Mouse (Mus musculus) erythroblast, adult 5-6 weeks (primary cell): ENCODE measurements around the gene Erf. TPM values are rescaled to one million over a fixed set of nuclear protein-coding genes. Genes with fewer than 3 reads are reported as not detected.
A peak's percentile ranks its signal among the peaks of the same experiment; 100 is the strongest.

ENCODE experiments used
- ATAC-seq: replicated peaks from 2 replicates; pipeline ENCODE4 v1.8.0; 2016; ENCODE audit warnings: moderate number of reproducible peaks, mild to moderate bottlenecking, moderate TSS enrichment, inconsistent platforms; ENCODE audit not compliant: poor library complexity, low FRiP score, severe bottlenecking
- total RNA-seq, 2 experiments: library from RNA; stranded (forward) in 1 of 2; stranded (reverse) in 1 of 2; fragments of 150-400 nt in 1 of 2; fragments of 200-764, 138-1000 nt in 1 of 2; gene quantifications; 2 replicates each; pipeline versions ENCODE4 v1.2.3 to v1.2.4; 2015 to 2017; ENCODE audit warnings: low replicate concordance in 2 of 2

Gene Erf
- total RNA-seq, 2 experiments from 2014 or later, result 2.6 to 3.3 TPM

DNA sequence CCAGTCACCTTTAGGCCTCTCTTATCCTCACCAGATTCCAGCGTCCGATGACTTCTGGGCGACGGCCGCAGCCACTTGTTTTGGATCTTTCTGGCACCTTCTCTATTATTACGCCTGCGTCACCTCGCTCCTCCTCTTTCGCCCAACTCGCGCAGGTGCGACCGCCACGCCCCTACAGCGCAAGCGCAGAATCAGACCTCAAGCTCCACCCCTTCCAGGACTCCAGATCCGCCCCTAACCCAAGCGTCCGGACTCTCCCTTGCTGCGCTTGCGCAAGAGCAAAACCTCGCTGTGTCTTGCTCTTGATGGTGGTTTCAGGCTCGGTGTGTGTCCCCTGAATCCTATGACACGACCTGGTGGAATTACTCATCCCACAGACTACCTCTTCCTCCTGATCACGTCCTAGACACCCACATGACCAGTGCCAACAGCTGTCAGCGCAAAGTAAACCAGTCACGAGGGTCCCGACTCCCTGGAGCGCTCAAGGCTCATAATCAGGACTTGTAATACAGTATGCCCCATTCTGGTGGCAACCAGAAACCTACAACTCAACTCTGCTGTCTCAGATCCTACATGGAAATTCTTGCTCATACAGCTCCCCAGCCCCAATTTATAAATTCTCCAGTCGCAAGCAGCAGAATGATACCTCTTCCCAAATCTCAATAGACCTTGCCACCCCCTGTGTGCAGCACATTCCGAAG lies 30.7 kb downstream of the Erf start:
- peak; percentile 67 for ATAC-seq

DNA sequence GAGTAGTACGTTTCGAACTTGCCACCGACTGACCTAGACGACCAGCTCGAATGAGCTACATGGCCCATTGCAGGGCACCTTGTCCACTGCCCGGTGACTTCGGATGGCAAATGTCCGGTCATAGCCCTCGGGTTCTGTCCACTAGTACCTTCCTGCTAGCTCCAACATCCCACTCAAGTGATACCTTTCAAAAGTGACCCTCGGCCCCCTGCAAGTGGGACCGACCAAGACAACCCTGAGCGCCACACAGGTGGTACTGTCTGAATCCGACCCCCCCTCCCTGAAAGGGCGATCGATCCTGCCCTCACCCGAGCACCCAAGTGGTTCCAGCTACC lies 31.2 kb downstream of the Erf start:
- no peak; the same call in 1 of the 2 replicates for ATAC-seq

- peak; percentile 38 for ATAC-seq
Measured at GRCm38 (mm10) chr7:25218705-25219415, 31.7 kb downstream of the Erf start.

DNA sequence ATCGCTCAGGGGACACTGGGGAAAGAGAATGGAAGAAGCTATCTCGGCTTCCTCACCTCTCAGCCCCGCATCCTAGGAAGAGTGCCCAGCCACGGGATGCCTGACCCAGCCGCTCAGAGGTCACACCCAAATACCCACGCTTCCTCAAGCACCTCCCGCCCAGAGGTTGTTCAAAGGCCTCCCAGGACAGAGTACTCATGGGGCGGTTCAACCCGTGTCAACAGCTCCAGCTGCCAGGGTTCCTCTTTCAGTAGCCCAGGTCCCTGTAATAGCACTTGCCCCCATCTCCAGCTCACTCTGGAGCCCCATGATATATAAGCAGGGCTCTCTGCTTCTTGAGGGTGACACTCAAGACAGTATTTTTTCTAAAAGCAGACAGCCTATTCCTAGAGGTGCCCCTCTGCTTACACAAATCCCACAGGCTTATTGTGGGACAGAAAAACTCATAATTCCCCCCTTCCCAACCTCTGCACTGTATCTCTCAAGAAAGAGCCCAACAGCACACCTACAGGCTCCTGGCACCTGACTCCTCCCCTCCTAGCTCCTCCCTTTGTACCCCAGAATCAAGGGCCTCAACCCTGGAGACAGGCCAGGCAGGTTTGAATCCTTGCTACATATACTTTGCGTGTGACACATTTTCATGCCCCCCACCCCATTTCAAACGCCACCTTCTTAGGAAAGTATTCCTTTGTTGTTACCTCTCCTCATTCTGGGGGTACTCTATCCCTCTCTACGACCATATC lies 32.7 kb downstream of the Erf start:
- ATAC-seq, result peak; percentile 36

DNA sequence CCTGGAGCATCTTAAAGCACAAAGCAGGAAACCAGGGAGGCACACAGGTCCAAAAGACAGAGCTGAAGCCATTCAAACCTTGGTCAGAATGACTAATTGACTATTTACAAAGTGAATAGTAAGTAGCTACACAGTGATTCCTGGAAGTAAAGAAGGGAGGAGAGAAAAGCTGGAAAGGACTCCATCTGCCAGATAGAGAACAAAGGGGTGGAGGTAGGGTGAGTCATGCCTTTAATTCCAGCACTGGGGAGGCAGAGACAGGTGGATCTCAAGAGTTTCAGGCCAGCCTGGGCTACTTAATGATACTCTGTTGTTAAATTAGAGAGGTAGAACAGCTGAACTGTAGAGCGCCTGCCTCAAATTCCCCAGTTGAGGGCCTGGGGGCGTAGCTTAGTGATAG lies 36.4 kb downstream of the Erf start:
- no peak for ATAC-seq

DNA sequence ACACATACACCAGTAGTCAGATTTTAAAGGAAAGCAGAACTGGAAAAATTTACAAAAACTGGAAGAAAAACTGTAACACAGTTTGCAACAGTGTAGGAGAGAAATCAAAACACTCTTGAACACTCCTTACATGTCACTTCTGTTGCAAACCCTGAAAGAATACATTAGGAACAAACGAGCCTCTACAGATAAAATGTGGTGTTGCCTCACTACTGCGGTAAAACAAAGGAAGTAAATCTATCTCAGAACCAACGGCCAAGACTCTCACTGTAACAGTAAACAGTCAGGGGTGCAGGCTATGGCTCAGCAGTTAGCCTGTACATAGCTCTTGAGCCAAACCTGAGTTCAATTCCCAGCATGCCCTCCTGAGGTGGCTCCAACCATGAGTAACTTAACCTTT lies 37.5 kb downstream of the Erf start:
- ATAC-seq, result no peak

DNA sequence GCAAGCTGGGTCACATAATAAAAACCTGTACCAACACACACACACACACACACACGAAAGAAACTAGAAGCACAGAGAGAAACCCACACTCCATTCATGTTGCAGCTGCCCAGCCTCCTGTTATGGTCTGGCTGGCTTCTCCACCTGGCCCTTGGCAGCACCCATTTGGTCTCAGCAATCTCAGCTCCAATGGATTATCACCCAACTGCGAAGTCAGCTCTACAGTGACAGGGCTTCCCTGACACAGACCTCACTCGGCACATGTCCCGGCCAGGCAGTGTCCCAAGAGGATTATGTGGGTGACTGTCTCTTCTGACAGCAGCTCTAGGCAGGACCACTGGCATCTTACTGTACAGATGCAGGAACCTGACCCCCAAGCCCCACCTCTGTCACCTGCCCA lies 40.1 kb downstream of the Erf start:
- ATAC-seq, result no peak

- ATAC-seq, result peak; percentile 84
Measured at GRCm38 (mm10) chr7:25209161-25209622, 41.4 kb downstream of the Erf start.

DNA sequence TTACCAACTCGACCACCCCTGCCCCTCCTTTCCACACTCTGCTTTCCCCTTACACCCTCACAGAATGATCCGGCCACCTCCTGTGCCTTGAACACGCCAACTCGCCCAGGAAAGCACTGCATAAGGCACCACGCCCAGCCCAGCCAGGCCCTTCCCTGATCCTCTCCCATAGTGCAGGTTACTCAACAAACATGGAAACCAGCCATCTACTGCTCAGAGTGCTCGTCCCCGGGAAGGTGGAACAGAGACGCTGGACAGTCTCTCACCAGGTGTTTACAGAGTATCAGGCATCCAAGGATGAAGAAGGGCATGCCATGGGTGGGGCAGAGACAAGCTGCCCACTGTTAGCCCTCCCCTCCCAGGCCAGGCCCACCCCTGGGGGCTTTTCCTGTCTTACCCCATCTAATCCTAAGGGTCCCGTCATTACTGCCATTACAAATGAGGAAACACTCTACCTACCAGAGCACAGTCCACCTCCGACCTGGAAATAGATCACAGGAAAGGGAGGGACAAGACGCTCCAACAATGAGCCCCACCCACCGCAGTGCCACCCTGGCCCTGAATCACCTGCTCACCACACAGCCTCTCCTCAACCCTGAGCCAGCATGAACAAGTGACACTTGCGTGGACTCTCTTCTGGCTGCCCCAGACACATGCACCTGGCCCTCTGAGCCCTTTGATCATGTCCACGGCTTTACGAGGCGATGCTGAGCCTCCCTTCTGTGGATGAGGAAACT lies 44.3 kb downstream of the Erf start:
- ATAC-seq, result no peak

DNA sequence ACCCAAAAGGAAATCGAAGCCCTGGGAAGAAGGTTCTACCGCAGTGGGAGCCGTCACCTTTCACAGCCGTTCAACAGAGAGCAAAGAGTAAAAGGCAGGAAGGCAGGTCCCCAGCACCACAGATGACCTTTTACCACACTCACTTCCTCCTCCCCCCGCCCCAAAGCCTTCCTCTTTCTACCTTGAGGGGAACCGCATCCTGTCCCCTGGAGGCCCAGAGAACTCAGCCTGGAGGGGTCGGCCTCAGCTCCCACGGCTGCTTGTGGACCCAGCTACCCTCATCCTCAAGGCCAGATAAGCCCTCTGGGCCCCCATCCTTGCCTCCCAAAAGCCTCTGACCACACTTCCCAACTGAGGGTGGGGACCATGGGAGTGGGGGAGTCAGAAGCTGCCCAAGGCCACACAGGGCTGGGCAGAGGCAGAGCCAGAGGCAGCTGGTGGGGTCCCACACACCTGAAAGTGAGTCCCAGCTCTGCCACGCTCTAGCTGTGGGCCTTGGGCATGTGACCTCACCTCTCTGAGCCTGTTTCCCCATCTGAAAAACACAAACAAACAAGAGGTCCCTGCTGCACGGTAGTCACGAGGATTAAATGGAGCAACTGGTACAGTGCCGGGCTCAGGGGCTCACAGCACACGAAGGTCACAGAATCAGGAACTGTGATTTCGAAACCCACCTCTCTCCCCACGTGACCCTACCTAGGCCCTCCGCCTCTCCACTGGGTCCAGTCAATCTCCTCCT lies 45.0 kb downstream of the Erf start:
- ATAC-seq, result no peak

DNA sequence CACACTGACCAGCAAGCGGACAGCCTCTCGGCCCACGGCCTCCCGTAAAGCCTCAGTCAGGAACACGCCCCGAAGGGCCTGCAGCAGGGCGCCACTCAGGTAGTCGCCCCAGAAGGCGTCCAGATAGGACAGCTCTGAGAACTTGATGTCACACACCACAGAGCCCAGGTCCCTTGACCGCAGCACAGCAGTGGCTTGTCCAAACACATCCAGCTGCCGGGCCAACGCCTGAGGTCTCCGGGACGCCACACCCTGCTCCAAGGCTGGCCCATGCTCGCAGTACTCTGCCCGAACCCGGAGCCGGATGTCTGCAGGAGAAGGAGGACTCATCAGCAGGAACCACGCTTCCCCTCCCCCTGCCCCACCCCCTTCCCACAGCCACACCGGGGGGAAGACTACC lies 46.9 kb downstream of the Erf start:
- ATAC-seq, result no peak

GRCm38 (mm10) chr7:25197384-25198018 lies 53.1 kb downstream of the Erf start:
- no peak for ATAC-seq

DNA sequence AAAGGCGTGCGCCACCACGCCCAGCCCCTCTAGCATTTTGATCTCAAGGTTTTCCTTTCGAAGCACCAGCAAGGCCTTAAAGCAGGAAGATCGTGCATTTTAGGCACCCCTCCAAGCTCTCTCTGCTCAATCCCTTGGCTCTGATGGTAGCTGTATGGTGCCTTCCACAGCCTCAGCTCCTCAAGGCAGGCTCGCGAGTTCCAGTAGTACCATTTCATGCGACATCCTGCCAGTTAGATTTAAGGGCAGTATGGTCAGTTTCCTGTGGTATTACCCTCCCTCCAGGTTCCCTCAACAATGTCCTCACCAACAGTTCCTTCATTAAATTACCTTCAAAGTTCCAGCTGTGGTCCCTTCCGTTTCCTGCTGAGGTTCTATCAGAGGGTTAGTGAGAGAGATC lies 54.5 kb downstream of the Erf start:
- ATAC-seq, result no peak

DNA sequence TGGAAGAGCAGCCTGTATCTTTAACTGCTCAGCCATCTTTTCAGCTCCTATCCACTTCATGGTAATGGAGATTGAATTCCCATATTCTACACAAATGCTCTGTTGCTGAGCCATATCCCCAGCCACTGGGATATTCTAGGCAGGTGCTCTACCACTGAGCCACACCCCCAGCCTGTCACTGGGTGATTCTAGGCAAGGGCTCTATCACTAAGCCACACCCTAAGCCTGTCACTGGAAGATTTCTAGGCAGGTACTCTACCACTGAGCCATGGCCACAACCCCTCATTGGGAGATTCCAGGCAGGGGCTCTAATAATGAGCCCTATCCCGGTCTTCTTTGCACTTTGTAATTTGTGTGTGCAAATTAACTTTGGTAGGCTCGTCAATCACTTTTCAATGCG lies 55.4 kb downstream of the Erf start:
- peak; percentile 88 for ATAC-seq

Other genes with a start within 250 kb of the Erf start
- 11.5 and 14.6 TPM in 2 replicates for gene Atp1a3, start 244.8 kb downstream of the Erf start, total RNA-seq (2015; ENCODE audit: low replicate concordance)
- 3.8 and 4.9 TPM in 2 replicates for gene Atp1a3, start 244.8 kb downstream of the Erf start, total RNA-seq (2017; ENCODE audit: low replicate concordance)
- 4.0 and 8.1 TPM in 2 replicates for gene Grik5, start 178.4 kb downstream of the Erf start, total RNA-seq (2015; ENCODE audit: low replicate concordance)
- gene Grik5, start 178.4 kb downstream of the Erf start, total RNA-seq (2017; ENCODE audit: low replicate concordance), result 6.6 and 14.4 TPM in 2 replicates
- gene Zfp574, start 178.2 kb downstream of the Erf start, total RNA-seq (2015; ENCODE audit: low replicate concordance), result 1.9 and 2.7 TPM in 2 replicates
- gene Zfp574, start 178.2 kb downstream of the Erf start, total RNA-seq (2017; ENCODE audit: low replicate concordance), result 2.0 and 2.1 TPM in 2 replicates
- gene Pou2f2, start 71.0 kb downstream of the Erf start, total RNA-seq (2015; ENCODE audit: low replicate concordance), result 3.1 and 4.8 TPM in 2 replicates
- 0.56 and 1.2 TPM in 2 replicates for gene Pou2f2, start 71.0 kb downstream of the Erf start, total RNA-seq (2017; ENCODE audit: low replicate concordance)
- gene Dedd2, start 30.1 kb downstream of the Erf start, total RNA-seq (2015; ENCODE audit: low replicate concordance), result 53.8 and 59.1 TPM in 2 replicates
- 164 and 194 TPM in 2 replicates for gene Dedd2, start 30.1 kb downstream of the Erf start, total RNA-seq (2017; ENCODE audit: low replicate concordance)
- 25.4 and 27.4 TPM in 2 replicates for gene Zfp526, start 29.3 kb downstream of the Erf start, total RNA-seq (2015; ENCODE audit: low replicate concordance)
- gene Zfp526, start 29.3 kb downstream of the Erf start, total RNA-seq (2017; ENCODE audit: low replicate concordance), result 33.7 and 37.7 TPM in 2 replicates
- gene Gsk3a, start 12.9 kb downstream of the Erf start, total RNA-seq (2015; ENCODE audit: low replicate concordance), result 35.2 and 39.5 TPM in 2 replicates
- gene Gsk3a, start 12.9 kb downstream of the Erf start, total RNA-seq (2017; ENCODE audit: low replicate concordance), result 24.2 and 29.0 TPM in 2 replicates
- 60.2 and 77.4 TPM in 2 replicates for gene Cic, start 16.9 kb upstream of the Erf start, total RNA-seq (2015; ENCODE audit: low replicate concordance)
- 15.3 and 26.6 TPM in 2 replicates for gene Cic, start 16.9 kb upstream of the Erf start, total RNA-seq (2017; ENCODE audit: low replicate concordance)
- 1.9 and 2.9 TPM in 2 replicates for gene Pafah1b3, start 47.2 kb upstream of the Erf start, total RNA-seq (2015; ENCODE audit: low replicate concordance)
- 0.98 TPM in 1 of 2 replicates, not detected in the other for gene Pafah1b3, start 47.2 kb upstream of the Erf start, total RNA-seq (2017; ENCODE audit: low replicate concordance)
- gene Prr19, start 50.6 kb upstream of the Erf start, total RNA-seq (2015; ENCODE audit: low replicate concordance), result not detected in 2 replicates
- not detected in 2 replicates for gene Prr19, start 50.6 kb upstream of the Erf start, total RNA-seq (2017; ENCODE audit: low replicate concordance)
- gene Tmem145, start 55.3 kb upstream of the Erf start, total RNA-seq (2015; ENCODE audit: low replicate concordance), result not detected in 2 replicates
- gene Tmem145, start 55.3 kb upstream of the Erf start, total RNA-seq (2017; ENCODE audit: low replicate concordance), result not detected in 2 replicates
- gene Megf8, start 66.4 kb upstream of the Erf start, total RNA-seq (2015; ENCODE audit: low replicate concordance), result 0.19 and 0.42 TPM in 2 replicates
- gene Megf8, start 66.4 kb upstream of the Erf start, total RNA-seq (2017; ENCODE audit: low replicate concordance), result 0.14 TPM in 1 of 2 replicates, not detected in the other
- gene Cnfn, start 119.0 kb upstream of the Erf start, total RNA-seq (2015; ENCODE audit: low replicate concordance), result not detected in 2 replicates
- gene Cnfn, start 119.0 kb upstream of the Erf start, total RNA-seq (2017; ENCODE audit: low replicate concordance), result not detected in 2 replicates
- gene Lipe, start 147.9 kb upstream of the Erf start, total RNA-seq (2015; ENCODE audit: low replicate concordance), result 2.5 and 11.3 TPM in 2 replicates
- 4.5 and 6.7 TPM in 2 replicates for gene Lipe, start 147.9 kb upstream of the Erf start, total RNA-seq (2017; ENCODE audit: low replicate concordance)
- not detected in 2 replicates for gene Cxcl17, start 162.1 kb upstream of the Erf start, total RNA-seq (2015; ENCODE audit: low replicate concordance)
- gene Cxcl17, start 162.1 kb upstream of the Erf start, total RNA-seq (2017; ENCODE audit: low replicate concordance), result not detected in 2 replicates
- gene Ceacam1, start 226.8 kb upstream of the Erf start, total RNA-seq (2015; ENCODE audit: low replicate concordance), result 72.6 and 100 TPM in 2 replicates
- 14.9 and 27.1 TPM in 2 replicates for gene Ceacam1, start 226.8 kb upstream of the Erf start, total RNA-seq (2017; ENCODE audit: low replicate concordance)